Mouse (Mus musculus) monocyte, adult 5-6 weeks (primary cell): ENCODE results near the gene Abca4. TPM values are rescaled to one million over a fixed set of nuclear protein-coding genes. Genes with fewer than 3 reads are reported as not detected.
"Not testable (repeated sequence)": the region's sequence is repeated elsewhere in the genome, so short reads cannot be mapped to it uniquely, and the experiment has no call there.

Experiments used
- ATAC-seq: fragments of 153-309, 156-312 bp; replicated peaks from 2 replicates; pipeline ENCODE4 v1.8.0; 2017; ENCODE audit warnings: mild to moderate bottlenecking; ENCODE audit not compliant: low TSS enrichment, insufficient number of reproducible peaks, severe bottlenecking, poor library complexity, low FRiP score
- total RNA-seq: library from RNA; stranded (forward); fragments of 200-1000, 200-491, 200-594 nt; gene quantifications from 3 replicates; pipeline ENCODE4 v1.2.3, GENCODE M21; 2017

Abca4 gene
- total RNA-seq, 1 experiment from 2014 or later: not detected

GRCm38 (mm10) chr3:122047921-122048861 lies 3.9 kb downstream of the Abca4 start:
- no peak for ATAC-seq

GRCm38 (mm10) chr3:122049158-122049557 lies 4.9 kb downstream of the Abca4 start:
- ATAC-seq: no peak

GRCm38 (mm10) chr3:122058439-122059198 lies 14.4 kb downstream of the Abca4 start:
- ATAC-seq: no peak

- no peak for ATAC-seq
Measured at GRCm38 (mm10) chr3:122062586-122062985, 18.3 kb downstream of the Abca4 start.

GRCm38 (mm10) chr3:122064556-122065410 lies 20.5 kb downstream of the Abca4 start:
- ATAC-seq: no peak

- ATAC-seq: no peak
Measured at GRCm38 (mm10) chr3:122071769-122072168, 27.5 kb downstream of the Abca4 start.

- no peak for ATAC-seq
Measured at GRCm38 (mm10) chr3:122072646-122073571, 28.7 kb downstream of the Abca4 start.

- ATAC-seq: no peak
Measured at GRCm38 (mm10) chr3:122073595-122073994, 29.4 kb downstream of the Abca4 start.

- ATAC-seq: no peak
Measured at GRCm38 (mm10) chr3:122074334-122074733, 30.1 kb downstream of the Abca4 start.

GRCm38 (mm10) chr3:122078141-122078540 lies 33.9 kb downstream of the Abca4 start:
- ATAC-seq: no peak

- ATAC-seq: no peak
Measured at GRCm38 (mm10) chr3:122079172-122079571, 34.9 kb downstream of the Abca4 start.

- not testable (repeated sequence) for ATAC-seq
Measured at GRCm38 (mm10) chr3:122081634-122082033, 37.4 kb downstream of the Abca4 start.

GRCm38 (mm10) chr3:122082338-122082737 lies 38.1 kb downstream of the Abca4 start:
- no peak for ATAC-seq

- no peak for ATAC-seq
Measured at GRCm38 (mm10) chr3:122085157-122085989, 41.1 kb downstream of the Abca4 start.

GRCm38 (mm10) chr3:122088054-122088681 lies 43.9 kb downstream of the Abca4 start:
- ATAC-seq: no peak

GRCm38 (mm10) chr3:122090338-122090737 lies 46.1 kb downstream of the Abca4 start:
- ATAC-seq: no peak

GRCm38 (mm10) chr3:122099713-122100112 lies 55.5 kb downstream of the Abca4 start:
- ATAC-seq: no peak
